Mouse (Mus musculus): ENCODE data around the gene Trf. TPM values are rescaled to one million over a fixed set of nuclear protein-coding genes. Genes with fewer than 3 reads are reported as not detected.

The Trf gene
- polyA plus RNA-seq, 1 experiment from 2014 or later: 29.8 TPM

GRCm38 (mm10) chr9:103246526-103247168 lies 16.4 kb upstream of the Trf start:
- 82% methylated on average over 8 of the region's 8 CpGs for WGBS
- no peaks in the 10 kb centered on the region for H3K4me1 ChIP-seq (ENCODE audit: control insufficient read depth, insufficient read depth, low read length)
- no peak for ATAC-seq (ENCODE audit: insufficient number of reproducible peaks, insufficient read depth, low FRiP score, low read depth)
- no peak overlapping the region for H3K27ac ChIP-seq (ENCODE audit: low read length)
- H3K9me3 ChIP-seq (ENCODE audit: control insufficient read depth, low read depth, low read length): no peaks in the 10 kb centered on the region
- H3K27me3 ChIP-seq (ENCODE audit: control insufficient read depth, insufficient read depth, low read length): no peaks in the 10 kb centered on the region
- H3K9ac ChIP-seq (replicated peaks; ENCODE audit: low read depth, low read length): no peak overlapping the region
- no peaks in the 10 kb centered on the region for H3K36me3 ChIP-seq (ENCODE audit: control insufficient read depth, insufficient read depth, low read length)
- H3K4me3 ChIP-seq (ENCODE audit: low read depth, low read length): no peak overlapping the region
- H3K4me2 ChIP-seq (replicated peaks; ENCODE audit: low read depth, low read length): no peak overlapping the region

GRCm38 (mm10) chr9:103243640-103244039 lies 13.4 kb upstream of the Trf start:
- Histone ChIP-seq H3K27me3 (ENCODE audit: control insufficient read depth, insufficient read depth, low read length) (no peaks in the 10 kb centered on the region), H3K9ac (replicated peaks; ENCODE audit: low read depth, low read length) (no peak overlapping the region), H3K27ac (ENCODE audit: low read length) (no peak overlapping the region), H3K9me3 (ENCODE audit: control insufficient read depth, low read depth, low read length) (no peaks in the 10 kb centered on the region), H3K4me1 (ENCODE audit: control insufficient read depth, insufficient read depth, low read length) (no peaks in the 10 kb centered on the region), H3K4me3 (ENCODE audit: low read depth, low read length) (no peak overlapping the region), H3K4me2 (replicated peaks; ENCODE audit: low read depth, low read length) (no peak overlapping the region), H3K36me3 (ENCODE audit: control insufficient read depth, insufficient read depth, low read length) (no peaks in the 10 kb centered on the region)
- no peak for ATAC-seq (ENCODE audit: insufficient number of reproducible peaks, insufficient read depth, low FRiP score, low read depth)
- 89% methylated on average over 4 of the region's 4 CpGs for WGBS

- Histone ChIP-seq H3K4me3 (ENCODE audit: low read depth, low read length) (no peak overlapping the region), H3K36me3 (ENCODE audit: control insufficient read depth, insufficient read depth, low read length) (no peaks in the 10 kb centered on the region), H3K27me3 (ENCODE audit: control insufficient read depth, insufficient read depth, low read length) (no peaks in the 10 kb centered on the region), H3K9me3 (ENCODE audit: control insufficient read depth, low read depth, low read length) (no peaks in the 10 kb centered on the region), H3K9ac (replicated peaks; ENCODE audit: low read depth, low read length) (no peak overlapping the region), H3K4me2 (replicated peaks; ENCODE audit: low read depth, low read length) (no peak overlapping the region), H3K4me1 (ENCODE audit: control insufficient read depth, insufficient read depth, low read length) (no peaks in the 10 kb centered on the region), H3K27ac (ENCODE audit: low read length) (no peak overlapping the region)
- ATAC-seq (ENCODE audit: insufficient number of reproducible peaks, insufficient read depth, low FRiP score, low read depth): no peak
- WGBS: 65% methylated on average over 2 of the region's 2 CpGs
These were observed 11.0 kb upstream of the Trf start for GRCm38 (mm10) chr9:103241206-103241605.

- Histone ChIP-seq H3K4me1 (ENCODE audit: control insufficient read depth, insufficient read depth, low read length) (no peaks in the 10 kb centered on the region), H3K9me3 (ENCODE audit: control insufficient read depth, low read depth, low read length) (no peaks in the 10 kb centered on the region), H3K36me3 (ENCODE audit: control insufficient read depth, insufficient read depth, low read length) (no peaks in the 10 kb centered on the region), H3K27ac (ENCODE audit: low read length) (no peak overlapping the region), H3K27me3 (ENCODE audit: control insufficient read depth, insufficient read depth, low read length) (no peaks in the 10 kb centered on the region), H3K4me3 (ENCODE audit: low read depth, low read length) (no peak overlapping the region), H3K4me2 (replicated peaks; ENCODE audit: low read depth, low read length) (no peak overlapping the region), H3K9ac (replicated peaks; ENCODE audit: low read depth, low read length) (no peak overlapping the region)
- ATAC-seq (ENCODE audit: insufficient number of reproducible peaks, insufficient read depth, low FRiP score, low read depth): no peak
- 91% methylated on average over 6 of the region's 6 CpGs for WGBS
These were observed 9.2 kb upstream of the Trf start for GRCm38 (mm10) chr9:103239471-103239870.

- Histone ChIP-seq H3K27ac (ENCODE audit: low read length) (no peak overlapping the region), H3K9ac (replicated peaks; ENCODE audit: low read depth, low read length) (no peak overlapping the region), H3K4me3 (ENCODE audit: low read depth, low read length) (no peak overlapping the region), H3K4me2 (replicated peaks; ENCODE audit: low read depth, low read length) (no peak overlapping the region), H3K9me3 (ENCODE audit: control insufficient read depth, low read depth, low read length) (no peaks in the 10 kb centered on the region), H3K27me3 (ENCODE audit: control insufficient read depth, insufficient read depth, low read length) (no peaks in the 10 kb centered on the region), H3K4me1 (ENCODE audit: control insufficient read depth, insufficient read depth, low read length) (no peaks in the 10 kb centered on the region), H3K36me3 (ENCODE audit: control insufficient read depth, insufficient read depth, low read length) (no peaks in the 10 kb centered on the region)
- ATAC-seq (ENCODE audit: insufficient number of reproducible peaks, insufficient read depth, low FRiP score, low read depth): peak; percentile 34; the same call in 1 of the 2 replicates
- WGBS: 55% methylated on average over 7 of the region's 7 CpGs
These were observed 4.4 kb upstream of the Trf start for GRCm38 (mm10) chr9:103234565-103235165.

GRCm38 (mm10) chr9:103234059-103234458 lies 3.8 kb upstream of the Trf start:
- H3K4me2 ChIP-seq (replicated peaks; ENCODE audit: low read depth, low read length): no peak overlapping the region
- no peak for ATAC-seq (ENCODE audit: insufficient number of reproducible peaks, insufficient read depth, low FRiP score, low read depth)
- no peaks in the 10 kb centered on the region for H3K9me3 ChIP-seq (ENCODE audit: control insufficient read depth, low read depth, low read length)
- H3K27ac ChIP-seq (ENCODE audit: low read length): no peak overlapping the region
- WGBS: 77% methylated on average over 7 of the region's 7 CpGs
- H3K4me1 ChIP-seq (ENCODE audit: control insufficient read depth, insufficient read depth, low read length): no peaks in the 10 kb centered on the region
- no peak overlapping the region for H3K4me3 ChIP-seq (ENCODE audit: low read depth, low read length)
- no peak overlapping the region for H3K9ac ChIP-seq (replicated peaks; ENCODE audit: low read depth, low read length)
- H3K27me3 ChIP-seq (ENCODE audit: control insufficient read depth, insufficient read depth, low read length): no peaks in the 10 kb centered on the region
- no peaks in the 10 kb centered on the region for H3K36me3 ChIP-seq (ENCODE audit: control insufficient read depth, insufficient read depth, low read length)

- Histone ChIP-seq H3K27ac (ENCODE audit: low read length) (no peak overlapping the region), H3K4me3 (ENCODE audit: low read depth, low read length) (no peak overlapping the region), H3K9ac (replicated peaks; ENCODE audit: low read depth, low read length) (no peak overlapping the region), H3K4me1 (ENCODE audit: control insufficient read depth, insufficient read depth, low read length) (no peaks in the 10 kb centered on the region), H3K9me3 (ENCODE audit: control insufficient read depth, low read depth, low read length) (no peaks in the 10 kb centered on the region), H3K4me2 (replicated peaks; ENCODE audit: low read depth, low read length) (no peak overlapping the region), H3K36me3 (ENCODE audit: control insufficient read depth, insufficient read depth, low read length) (no peaks in the 10 kb centered on the region), H3K27me3 (ENCODE audit: control insufficient read depth, insufficient read depth, low read length) (no peaks in the 10 kb centered on the region)
- ATAC-seq (ENCODE audit: insufficient number of reproducible peaks, insufficient read depth, low FRiP score, low read depth): no peak
- 58% methylated on average over 7 of the region's 7 CpGs for WGBS
These were observed 2.8 kb upstream of the Trf start for GRCm38 (mm10) chr9:103233006-103233395.

GRCm38 (mm10) chr9:103232232-103233005 lies 2.2 kb upstream of the Trf start:
- no peak for ATAC-seq (ENCODE audit: insufficient number of reproducible peaks, insufficient read depth, low FRiP score, low read depth)
- WGBS: 91% methylated on average over 7 of the region's 7 CpGs

More at GRCm38 (mm10) chr9:103232232-103233005, 2.2 kb upstream of the Trf start:
- Histone ChIP-seq H3K27me3 (ENCODE audit: control insufficient read depth, insufficient read depth, low read length) (no peaks in the 10 kb centered on the region), H3K9ac (replicated peaks; ENCODE audit: low read depth, low read length) (no peak overlapping the region), H3K4me1 (ENCODE audit: control insufficient read depth, insufficient read depth, low read length) (no peaks in the 10 kb centered on the region), H3K4me3 (ENCODE audit: low read depth, low read length) (no peak overlapping the region), H3K36me3 (ENCODE audit: control insufficient read depth, insufficient read depth, low read length) (no peaks in the 10 kb centered on the region), H3K9me3 (ENCODE audit: control insufficient read depth, low read depth, low read length) (no peaks in the 10 kb centered on the region), H3K4me2 (replicated peaks; ENCODE audit: low read depth, low read length) (no peak overlapping the region), H3K27ac (ENCODE audit: low read length) (no peak overlapping the region)

Data from stomach, embryonic 14.5 days (tissue).